Mouse (Mus musculus) left cerebral cortex, adult 11 months (tissue): ENCODE measurements around the gene Wdr86.
"Not testable (repeated sequence)": the region's sequence is repeated elsewhere in the genome, so short reads cannot be mapped to it uniquely, and the experiment has no call there.

Source experiments
- DNase-seq: peaks from one replicate; pipeline ENCODE4 v3.0.0; 2022; ENCODE audit warnings: low spot score

Gene Wdr86

DNA sequence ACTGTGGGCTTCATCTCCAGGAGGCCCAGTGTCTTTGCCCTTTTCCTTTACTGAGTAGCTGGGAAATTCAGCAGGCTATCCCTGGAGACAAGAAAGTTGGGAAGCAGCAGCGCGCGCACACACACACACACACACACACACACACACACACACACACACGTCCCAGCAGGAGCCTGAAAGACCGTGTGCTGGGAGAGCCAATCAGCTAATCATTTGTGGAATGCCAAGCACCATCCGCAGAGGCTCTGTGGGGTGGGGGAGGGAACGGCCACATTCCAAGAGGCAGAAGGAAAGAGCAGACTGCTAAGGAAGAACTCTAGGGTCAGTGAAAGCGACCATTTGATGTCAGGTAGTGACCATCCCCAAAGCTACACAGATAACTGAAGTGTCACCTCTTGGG lies 2.6 kb upstream of the Wdr86 start:
- DNase-seq: no peak

DNA sequence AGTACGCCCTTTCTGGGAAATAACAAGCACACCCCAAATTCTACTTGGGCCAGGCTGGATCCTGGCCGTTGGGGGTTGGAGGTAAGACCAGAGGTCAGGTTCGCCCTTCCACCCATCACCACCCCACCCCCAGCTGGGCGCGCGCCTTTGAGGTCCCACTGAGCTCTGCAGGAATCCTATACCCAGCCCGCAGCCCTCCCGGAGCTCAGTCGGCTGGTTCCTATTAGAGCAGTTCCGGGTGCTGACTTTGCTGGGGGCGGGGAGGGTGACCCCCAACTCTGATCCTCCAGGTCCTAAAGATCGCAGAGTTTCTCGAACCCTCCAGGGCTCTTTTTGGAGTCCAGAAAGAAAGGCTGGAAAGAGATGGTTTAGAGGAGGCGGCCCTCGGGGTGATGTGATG lies 459 bp upstream of the Wdr86 start:
- DNase-seq: no peak

GRCm38 (mm10) chr5:24729797-24730487 lies 585 bp downstream of the Wdr86 start:
- no peak for DNase-seq

DNA sequence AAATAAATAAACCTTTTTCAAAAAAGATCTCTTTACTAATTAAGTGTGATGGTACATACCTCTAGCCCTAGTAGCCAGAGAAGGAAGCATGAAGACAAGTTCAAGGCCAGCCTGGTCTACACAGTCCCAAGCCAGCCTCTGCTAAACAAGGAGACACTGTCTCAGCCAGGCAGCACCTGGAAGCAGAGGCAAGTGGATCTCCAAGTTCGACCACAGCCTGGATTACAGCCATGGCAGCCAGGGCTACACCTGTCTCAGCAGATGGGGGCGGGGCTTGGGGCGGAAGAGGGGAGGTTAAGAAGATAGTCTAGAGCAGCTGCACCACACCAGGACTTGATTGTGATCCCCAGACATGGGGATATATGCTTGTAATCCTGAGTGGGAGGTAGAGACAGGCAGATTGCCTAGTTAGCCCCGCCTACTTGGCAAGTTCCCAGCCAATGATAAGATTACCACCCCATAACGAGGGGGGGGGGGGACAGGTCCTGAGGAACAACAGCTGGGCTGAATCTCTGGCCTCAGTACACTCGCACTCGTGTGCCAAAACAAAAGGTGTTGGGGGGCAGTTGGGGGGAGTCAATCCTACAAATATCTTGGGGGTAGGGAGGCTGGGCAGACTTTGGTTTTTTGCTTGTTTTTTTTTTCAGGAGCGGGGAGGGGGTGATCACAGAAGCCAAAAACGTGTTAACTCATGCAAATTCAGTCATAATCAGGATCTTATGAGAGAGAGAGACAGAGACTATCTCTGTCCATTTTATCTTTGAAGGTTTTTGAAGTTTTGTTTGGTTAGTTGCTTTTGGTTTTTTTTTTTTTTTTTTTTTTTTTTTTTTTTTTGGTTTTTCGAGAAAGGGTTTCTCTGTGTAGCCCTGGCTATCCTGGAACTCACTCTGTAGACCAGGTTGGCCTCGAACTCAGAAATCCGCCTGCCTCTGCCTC lies 3.4 kb downstream of the Wdr86 start:
- no peak for DNase-seq

GRCm38 (mm10) chr5:24725897-24726296 lies 4.6 kb downstream of the Wdr86 start:
- DNase-seq: no peak

- DNase-seq: no peak
Observed at GRCm38 (mm10) chr5:24724805-24725204, 5.7 kb downstream of the Wdr86 start.

DNA sequence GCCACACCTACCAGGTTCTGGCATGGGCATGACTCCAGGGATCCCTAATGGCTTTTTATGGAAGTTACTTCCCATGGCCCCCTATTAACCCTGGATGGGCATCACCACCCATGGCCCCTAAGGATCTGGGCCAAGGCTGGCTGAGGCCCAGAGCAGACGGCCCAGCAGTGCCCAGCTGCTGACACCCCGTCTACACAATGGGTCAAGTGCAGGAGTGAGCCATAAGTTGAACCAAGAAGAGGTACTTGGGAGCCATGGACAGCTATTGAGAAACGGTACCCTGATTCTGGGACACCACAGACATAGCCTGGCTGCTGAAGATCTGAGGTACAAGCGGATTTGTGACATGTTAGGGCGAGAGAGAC lies 6.3 kb downstream of the Wdr86 start:
- no peak for DNase-seq

- DNase-seq: no peak
Observed at GRCm38 (mm10) chr5:24723527-24724269, 6.8 kb downstream of the Wdr86 start.

GRCm38 (mm10) chr5:24719852-24720251 lies 10.7 kb downstream of the Wdr86 start:
- no peak for DNase-seq

- DNase-seq: no peak
Observed at GRCm38 (mm10) chr5:24718076-24718475, 12.5 kb downstream of the Wdr86 start.

DNA sequence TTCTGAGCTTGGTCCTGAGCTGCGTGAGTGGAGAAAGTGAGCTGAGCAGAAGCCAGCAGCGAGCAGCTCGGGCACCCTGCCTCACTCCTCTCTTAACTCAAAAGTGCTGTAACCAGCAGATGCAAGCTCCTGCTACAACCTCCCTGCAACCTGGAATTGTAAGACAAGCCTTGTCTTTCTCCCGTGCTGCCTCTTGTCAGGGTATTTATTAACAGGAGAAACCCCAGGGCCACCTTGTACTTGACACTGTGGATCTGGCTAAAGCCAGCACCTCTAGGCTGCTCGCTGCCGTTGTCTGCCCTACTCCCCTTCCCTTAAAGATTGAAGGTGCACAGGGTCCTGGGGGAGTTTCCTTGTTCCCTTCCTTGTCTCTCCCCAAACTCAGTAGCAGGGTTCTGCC lies 16.5 kb downstream of the Wdr86 start:
- no peak for DNase-seq

GRCm38 (mm10) chr5:24713199-24713598 lies 17.3 kb downstream of the Wdr86 start:
- peak; percentile 22 for DNase-seq

- DNase-seq: no peak
Observed at GRCm38 (mm10) chr5:24711615-24712014, 18.9 kb downstream of the Wdr86 start.

- DNase-seq: no peak
Observed at GRCm38 (mm10) chr5:24709962-24710361, 20.6 kb downstream of the Wdr86 start.

DNA sequence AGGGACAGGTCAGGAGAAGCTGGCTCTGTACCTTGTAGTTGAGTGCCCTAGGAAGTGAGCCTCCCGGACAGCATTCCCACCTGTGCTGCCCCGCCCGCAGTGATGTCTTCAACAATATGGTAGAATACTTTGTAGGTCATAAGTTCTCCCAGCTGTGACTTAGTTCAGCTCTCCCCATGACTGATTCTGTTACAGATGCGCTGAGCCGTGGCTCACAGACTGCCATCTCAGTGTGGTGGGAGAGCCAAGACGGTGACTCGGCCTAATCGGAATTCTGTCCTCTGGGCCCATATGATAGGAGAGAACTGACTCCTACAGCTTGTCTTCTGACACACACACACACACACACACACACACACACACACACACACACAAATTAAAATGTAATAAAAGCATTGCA lies 25.9 kb downstream of the Wdr86 start:
- DNase-seq: no peak

DNA sequence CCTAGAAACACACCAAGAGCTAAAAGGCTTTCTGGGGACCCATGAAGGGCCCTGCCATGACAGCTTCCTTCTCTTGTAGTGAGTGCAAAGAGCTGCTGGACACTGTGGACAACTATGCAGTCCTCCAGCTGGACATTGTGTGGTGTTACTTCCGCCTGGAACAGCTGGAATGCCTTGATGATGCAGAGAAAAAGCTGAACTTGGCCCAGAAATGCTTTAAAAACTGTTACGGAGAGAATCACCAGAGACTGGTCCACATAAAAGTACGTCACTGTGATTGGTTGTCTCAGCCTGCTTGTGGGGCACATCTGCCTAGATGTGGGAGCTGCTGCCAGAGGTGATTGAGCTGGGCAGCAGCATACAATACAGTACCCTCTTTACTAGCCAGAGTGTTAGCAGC lies 29.3 kb downstream of the Wdr86 start:
- no peak for DNase-seq

GRCm38 (mm10) chr5:24696704-24697103 lies 33.8 kb downstream of the Wdr86 start:
- no peak for DNase-seq

DNA sequence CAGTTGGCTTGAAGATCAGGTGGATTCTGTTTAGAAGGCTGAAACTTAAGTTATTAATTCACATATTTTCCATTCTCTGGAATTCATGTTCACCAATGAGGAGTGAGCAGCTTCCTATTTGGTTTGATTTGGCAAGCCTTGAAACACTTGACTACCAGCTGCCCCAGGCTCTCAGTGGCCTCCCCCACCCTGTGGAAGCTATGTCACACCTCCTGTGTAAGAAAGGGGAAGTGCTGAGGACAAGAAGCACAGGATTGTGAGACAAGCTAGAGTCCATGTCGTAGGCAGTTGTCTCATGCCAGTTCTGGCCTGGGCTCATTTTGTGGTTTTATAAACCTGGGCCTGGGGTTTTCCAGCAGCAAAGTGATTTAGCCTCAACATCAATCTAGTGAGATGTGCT lies 42.8 kb downstream of the Wdr86 start:
- no peak for DNase-seq

DNA sequence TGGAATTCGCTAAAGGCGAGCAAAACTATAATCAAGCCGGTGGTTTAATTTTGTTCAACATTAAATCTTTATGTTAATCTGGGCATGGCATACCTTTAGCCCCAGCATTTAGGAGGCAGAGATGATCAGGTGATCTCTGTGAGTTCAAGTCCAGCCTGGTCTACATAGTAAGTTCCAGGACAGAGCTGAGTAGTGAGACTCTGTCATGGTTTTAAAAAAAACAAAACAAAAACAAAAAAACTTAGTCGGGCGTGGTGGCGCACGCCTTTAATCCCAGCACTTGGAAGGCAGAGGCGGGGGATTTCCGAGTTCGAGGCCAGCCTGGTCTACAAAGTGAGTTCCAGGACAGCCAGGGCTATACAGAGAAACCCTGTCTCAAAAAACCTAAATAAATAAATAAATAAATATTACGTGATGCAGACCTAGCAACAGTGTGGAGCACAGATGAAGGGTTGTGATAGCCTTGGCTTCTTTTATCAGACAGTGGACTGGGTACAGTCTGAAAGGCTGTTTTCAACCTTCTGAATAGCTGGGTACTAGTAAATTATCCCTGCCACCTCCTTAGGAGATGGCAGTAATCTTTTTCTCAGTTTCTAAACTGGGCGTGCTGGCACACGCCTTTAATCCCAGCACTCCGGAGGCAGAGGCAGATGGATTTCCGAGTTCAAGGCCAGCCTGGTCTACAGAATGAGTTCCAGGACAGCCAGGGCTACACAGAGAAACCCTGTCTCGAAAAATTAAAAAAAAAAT lies 43.7 kb downstream of the Wdr86 start:
- DNase-seq: not testable (repeated sequence)

DNA sequence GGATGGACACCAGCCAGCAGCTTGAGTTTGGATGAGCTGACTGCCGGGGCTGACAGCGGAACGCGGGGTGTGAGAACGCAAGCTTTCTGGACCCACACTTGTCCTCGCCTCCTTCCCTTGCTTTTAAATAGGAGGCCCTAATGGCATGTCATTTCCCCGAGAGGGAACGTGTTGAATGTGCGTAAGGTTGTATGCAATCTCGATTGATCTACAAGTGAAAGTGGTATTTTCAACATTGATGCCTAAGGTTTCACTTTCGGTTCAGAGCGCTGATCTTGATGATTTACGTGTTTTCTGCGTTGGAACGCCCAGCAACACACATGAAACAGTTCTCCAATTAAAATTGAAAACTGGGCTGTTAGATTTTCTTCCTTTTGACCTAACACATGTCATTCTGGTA lies 44.4 kb downstream of the Wdr86 start:
- no peak for DNase-seq

DNA sequence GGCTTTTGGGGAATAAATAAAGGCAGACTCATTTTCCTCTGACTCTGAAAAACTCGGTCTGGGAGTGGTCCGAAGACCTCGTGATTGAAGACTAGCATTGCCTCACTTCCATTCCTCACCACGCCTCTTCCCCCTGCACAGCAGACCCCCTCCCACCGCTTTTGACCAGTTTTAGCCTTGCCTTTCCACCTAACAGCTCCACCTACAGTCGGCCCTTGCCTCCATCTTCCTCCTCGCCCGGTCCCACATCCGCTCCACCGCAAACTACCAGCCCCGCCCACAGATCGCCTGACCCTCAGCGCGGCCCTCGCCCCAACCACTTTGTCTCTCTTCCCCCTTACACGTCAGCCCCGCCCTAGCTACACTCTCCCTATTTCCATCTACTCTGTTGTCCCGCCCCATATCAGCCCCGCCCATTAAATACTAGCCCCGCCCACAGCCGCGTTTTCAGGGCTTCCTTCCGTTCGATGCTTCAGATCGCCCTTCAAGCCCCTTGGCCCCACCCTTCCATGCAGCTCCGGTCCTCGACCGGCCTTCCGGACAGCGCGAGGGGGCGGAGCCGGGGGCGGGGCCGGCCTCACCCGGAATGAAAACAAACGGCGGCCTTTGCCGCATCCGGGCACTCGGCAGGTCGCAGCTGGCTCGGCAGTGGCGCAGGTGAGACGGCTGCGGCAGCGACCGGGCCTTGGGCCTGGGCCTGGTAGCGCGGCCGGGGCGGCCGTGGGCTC lies 45.0 kb downstream of the Wdr86 start, which contains the start of gene Nub1:
Nub1 (plus strand) TSS at position 167 of the 728 bp plus-strand sequence.
- peak; percentile 93 for DNase-seq
